Mouse (Mus musculus) cerebellum, adult 2 months (tissue): Measurements from ENCODE around the gene Gm17018. TPM values are rescaled to one million over a fixed set of nuclear protein-coding genes. Genes with fewer than 3 reads are reported as not detected.

Experiments used
- DNase-seq, 2 experiments: peaks; one replicate each; pipeline ENCODE4 v3.0.0; 2021
- H3K27ac ChIP-seq: fragments of 200-500 bp; 2 replicates; pipeline ENCODE4 v1.5.1; 2012; ENCODE audit warnings: low read length, control low read depth, inconsistent platforms; ENCODE audit not compliant: insufficient read depth
- H3K27me3 ChIP-seq: fragments of 200-500 bp; 2 replicates; pipeline ENCODE4 v1.6.1; 2012; ENCODE audit warnings: inconsistent platforms, mild to moderate bottlenecking, low read length, moderate library complexity; ENCODE audit not compliant: control insufficient read depth, insufficient read depth
- H3K4me1 ChIP-seq: fragments of 200-500 bp; 2 replicates; pipeline ENCODE4 v1.6.1; 2011; ENCODE audit warnings: low read length; ENCODE audit not compliant: control insufficient read depth, insufficient read depth
- H3K4me3 ChIP-seq: fragments of 200-500 bp; replicated peaks from 2 replicates; pipeline ENCODE3; 2011; ENCODE audit warnings: mild to moderate bottlenecking, low read depth, low read length, control low read depth; ENCODE audit not compliant: insufficient read depth
- CTCF ChIP-seq: fragments of 200-500 bp; IDR thresholded peaks from 2 replicates; pipeline ENCODE4 v1.5.1; 2011; ENCODE audit warnings: low read depth, mild to moderate bottlenecking, control low read depth, low read length, moderate library complexity, borderline replicate concordance; ENCODE audit not compliant: insufficient read depth
- POLR2A ChIP-seq: fragments of 200-500 bp; IDR thresholded peaks from 2 replicates; pipeline ENCODE4 v1.6.1; 2011; ENCODE audit warnings: low read length, control low read depth, borderline replicate concordance; ENCODE audit not compliant: insufficient read depth
- WGBS: fragments of 180-500 bp; shearing (Covaris S2); methylation state at CpG from one replicate; pipeline ENCODE4 v1.1.7; 2018; 5-methylcytosine and 5-hydroxymethylcytosine counted together
- polyA plus RNA-seq: library from polyadenylated mRNA; depleted of rRNA; stranded (reverse); fragments of >200 nt; gene quantifications from 2 replicates; pipeline ENCODE4 v1.2.3, GENCODE M21; 2012

Gene Gm17018
- polyA plus RNA-seq, 1 experiment = 56.7 TPM

- 84% methylated on average over 6 of the region's 6 CpGs for WGBS
- Histone ChIP-seq H3K27me3 (no peaks in the 10 kb centered on the region), H3K4me1 (no peaks in the 10 kb centered on the region), H3K4me3 (no peak overlapping the region), H3K27ac (no peak overlapping the region)
- DNase-seq = no peak
- TF ChIP-seq POLR2A (no peak), CTCF (no peak)
Observed at GRCm38 (mm10) chr19:45583136-45583535, 22.7 kb downstream of the Gm17018 start.

- TF ChIP-seq POLR2A = no peak
- no peak for TF ChIP-seq CTCF
- H3K27me3 ChIP-seq = no peaks in the 10 kb centered on the region
- 60% methylated on average over 9 of the region's 9 CpGs for WGBS
Observed at GRCm38 (mm10) chr19:45584856-45585620, 24.6 kb downstream of the Gm17018 start.

GRCm38 (mm10) chr19:45586850-45587249, 26.4 kb downstream of the Gm17018 start:
- H3K27me3 ChIP-seq = no peaks in the 10 kb centered on the region
- peaks cover 4% of the 10 kb centered on the region; the same call in 1 of the 2 replicates for H3K4me1 ChIP-seq
- TF ChIP-seq POLR2A = no peak
- TF ChIP-seq CTCF = no peak
- no peak overlapping the region for H3K27ac ChIP-seq
- no peak for DNase-seq
- H3K4me3 ChIP-seq = no peak overlapping the region
- WGBS = 86% methylated on average over 3 of the region's 3 CpGs

More at GRCm38 (mm10) chr19:45584856-45585620, 24.6 kb downstream of the Gm17018 start:
- no peak overlapping the region for H3K27ac ChIP-seq
- H3K4me1 ChIP-seq = peaks cover 4% of the 10 kb centered on the region; the same call in 1 of the 2 replicates
- no peak overlapping the region for H3K4me3 ChIP-seq
- no peak for DNase-seq

- Histone ChIP-seq H3K4me3 (no peak overlapping the region), H3K27ac (no peak overlapping the region), H3K27me3 (no peaks in the 10 kb centered on the region), H3K4me1 (peaks cover 10% of the 10 kb centered on the region)
- no peak for DNase-seq
- WGBS = 69% methylated on average over 6 of the region's 6 CpGs
- no peak for TF ChIP-seq POLR2A
- TF ChIP-seq CTCF = no peak
Observed at GRCm38 (mm10) chr19:45587509-45588292, 27.3 kb downstream of the Gm17018 start.

- DNase-seq = peak in 1 of 2 experiments; percentile 43
- Histone ChIP-seq H3K27ac (no peak overlapping the region), H3K27me3 (no peaks in the 10 kb centered on the region), H3K4me1 (peaks cover 15% of the 10 kb centered on the region), H3K4me3 (no peak overlapping the region)
- TF ChIP-seq CTCF (no peak), POLR2A (no peak)
- 45% methylated on average over 6 of the region's 6 CpGs for WGBS
Observed at GRCm38 (mm10) chr19:45589761-45590160, 29.3 kb downstream of the Gm17018 start.

GRCm38 (mm10) chr19:45591704-45592103, 31.3 kb downstream of the Gm17018 start:
- Histone ChIP-seq H3K4me3 (no peak overlapping the region), H3K4me1 (peaks cover 15% of the 10 kb centered on the region), H3K27ac (no peak overlapping the region), H3K27me3 (no peaks in the 10 kb centered on the region)
- 63% methylated on average over 7 of the region's 7 CpGs for WGBS
- no peak for TF ChIP-seq POLR2A
- peak; percentile 41 to 50 for DNase-seq

- TF ChIP-seq POLR2A (no peak), CTCF (no peak)
- Histone ChIP-seq H3K27me3 (no peaks in the 10 kb centered on the region), H3K4me3 (no peak overlapping the region), H3K4me1 (peaks cover 15% of the 10 kb centered on the region), H3K27ac (no peak overlapping the region)
- DNase-seq = peak; percentile 47 to 66
- 12% methylated on average over 9 of the region's 9 CpGs for WGBS
Observed at GRCm38 (mm10) chr19:45592916-45593315, 32.5 kb downstream of the Gm17018 start.

GRCm38 (mm10) chr19:45594079-45594478, 33.7 kb downstream of the Gm17018 start:
- Histone ChIP-seq H3K27me3 (no peaks in the 10 kb centered on the region), H3K27ac (no peak overlapping the region), H3K4me1 (peaks cover 15% of the 10 kb centered on the region), H3K4me3 (no peak overlapping the region)
- no peak for DNase-seq
- no peak for TF ChIP-seq CTCF
- no peak for TF ChIP-seq POLR2A
- 97% methylated on average over 7 of the region's 7 CpGs for WGBS
